Mouse (Mus musculus) midbrain, embryonic 15.5 days (tissue): Measurements from ENCODE around the gene Gnb2. TPM values are rescaled to one million over a fixed set of nuclear protein-coding genes. Genes with fewer than 3 reads are reported as not detected.

ENCODE experiments used
- ATAC-seq: fragments of 200-750 bp; cut with Nextera tagmentation; replicated peaks from 2 replicates; pipeline ENCODE4 v1.8.0; 2017; ENCODE audit warnings: moderate TSS enrichment
- H3K27ac ChIP-seq: fragments of 300-500 bp; sonication (generic); 2 replicates; pipeline ENCODE4 v1.5.1; 2015; ENCODE audit warnings: mild to moderate bottlenecking, inconsistent platforms
- H3K27me3 ChIP-seq: fragments of 300-500 bp; sonication (generic); replicated peaks from 2 replicates; pipeline ENCODE4 v1.6.1; 2015; ENCODE audit warnings: inconsistent platforms
- H3K36me3 ChIP-seq: fragments of 300-500 bp; sonication (generic); replicated peaks from 2 replicates; pipeline ENCODE4 v1.6.1; 2015; ENCODE audit warnings: inconsistent platforms
- H3K4me1 ChIP-seq: fragments of 300-500 bp; sonication (generic); 2 replicates; pipeline ENCODE4 v1.6.1; 2015; ENCODE audit warnings: inconsistent platforms
- H3K4me2 ChIP-seq: fragments of 300-500 bp; sonication (generic); 2 replicates; pipeline ENCODE4 v1.6.1; 2015; ENCODE audit warnings: inconsistent platforms, mild to moderate bottlenecking, moderate library complexity
- H3K4me3 ChIP-seq: fragments of 300-500 bp; sonication (generic); 2 replicates; pipeline ENCODE4 v1.5.1; 2015; ENCODE audit warnings: mild to moderate bottlenecking, inconsistent platforms
- H3K9ac ChIP-seq: fragments of 300-500 bp; sonication (generic); 2 replicates; pipeline ENCODE4 v1.6.1; 2015; ENCODE audit warnings: mild to moderate bottlenecking, inconsistent platforms
- H3K9me3 ChIP-seq: fragments of 300-500 bp; sonication (generic); 2 replicates; pipeline ENCODE4 v1.6.1; 2016; ENCODE audit warnings: inconsistent platforms
- WGBS: fragments of 180-500 bp; shearing (Covaris S2); methylation state at CpG from one replicate; pipeline ENCODE4 v1.1.7; 2015; ENCODE audit warnings: mixed read lengths; 5-methylcytosine and 5-hydroxymethylcytosine counted together
- microRNA-seq: library from miRNA; unstranded; fragments of <30 nt; microRNA quantifications from one replicate; pipeline ENCODE4, GENCODE M21; 2016
- polyA plus RNA-seq: library from polyadenylated mRNA; unstranded; fragments of >200 nt; fragmentation: Nextera tagmentation; extraction: Ambion mirVana; gene quantifications from 2 replicates; pipeline ENCODE4 v1.2.1, GENCODE M21; 2015

Gene Gnb2
- polyA plus RNA-seq, 1 experiment from 2014 or later, result 525 TPM

GRCm38 (mm10) chr5:137485071-137485850, 48.0 kb downstream of the Gnb2 start:
- peak overlapping the region; percentile 44 for H3K4me2 ChIP-seq
- no peaks in the 10 kb centered on the region for H3K9me3 ChIP-seq
- peak overlapping the region; percentile 18 for H3K4me3 ChIP-seq
- no peak overlapping the region for H3K9ac ChIP-seq
- 5% methylated on average over 30 of the region's 30 CpGs for WGBS
- no peak overlapping the region for H3K27ac ChIP-seq
- no peaks in the 10 kb centered on the region for H3K36me3 ChIP-seq
- no peak for ATAC-seq
- peaks cover 14% of the 10 kb centered on the region for H3K27me3 ChIP-seq
- H3K4me1 ChIP-seq, result peaks cover 10% of the 10 kb centered on the region

GRCm38 (mm10) chr5:137481897-137482296, 51.4 kb downstream of the Gnb2 start:
- H3K4me3 ChIP-seq, result no peak overlapping the region
- H3K27ac ChIP-seq, result no peak overlapping the region
- no peak for ATAC-seq
- H3K36me3 ChIP-seq, result no peaks in the 10 kb centered on the region
- no peaks in the 10 kb centered on the region for H3K9me3 ChIP-seq
- no peak overlapping the region for H3K9ac ChIP-seq
- 13% methylated on average over 8 of the region's 8 CpGs for WGBS
- peaks cover 10% of the 10 kb centered on the region for H3K4me1 ChIP-seq
- H3K4me2 ChIP-seq, result no peak overlapping the region
- peaks cover 14% of the 10 kb centered on the region for H3K27me3 ChIP-seq

- H3K9ac ChIP-seq, result no peak overlapping the region
- H3K36me3 ChIP-seq, result no peaks in the 10 kb centered on the region
- no peaks in the 10 kb centered on the region for H3K9me3 ChIP-seq
- no peak overlapping the region for H3K4me2 ChIP-seq
- peaks cover 10% of the 10 kb centered on the region for H3K4me1 ChIP-seq
- no peak overlapping the region for H3K4me3 ChIP-seq
- ATAC-seq, result no peak
- peaks cover 10% of the 10 kb centered on the region for H3K27me3 ChIP-seq
- no peak overlapping the region for H3K27ac ChIP-seq
Measured at GRCm38 (mm10) chr5:137481138-137481537, 52.2 kb downstream of the Gnb2 start.

Small RNA genes within 50 kb of the gene (microRNA-seq; reads per million reads assigned to microRNA genes)
- 1.5 reads per million for gene Mir6418

Other genes starting within 250 kb of the Gnb2 start
- 39.8 and 45.6 TPM in 2 replicates for gene Ache, start 246.0 kb downstream of the Gnb2 start, polyA plus RNA-seq
- gene Ufsp1, start 238.9 kb downstream of the Gnb2 start, polyA plus RNA-seq, result 18.2 and 18.7 TPM in 2 replicates
- gene Srrt, start 225.8 kb downstream of the Gnb2 start, polyA plus RNA-seq, result 106 and 107 TPM in 2 replicates
- gene Trip6, start 219.1 kb downstream of the Gnb2 start, polyA plus RNA-seq, result 14.7 and 19.1 TPM in 2 replicates
- gene Slc12a9, start 199.9 kb downstream of the Gnb2 start, polyA plus RNA-seq, result 27.7 and 29.5 TPM in 2 replicates
- gene Ephb4, start 183.4 kb downstream of the Gnb2 start, polyA plus RNA-seq, result 6.8 and 8.7 TPM in 2 replicates
- gene Zan, start 56.4 kb downstream of the Gnb2 start, polyA plus RNA-seq, result 0.50 and 0.51 TPM in 2 replicates
- 77.7 and 82.1 TPM in 2 replicates for gene Pop7, start 31.0 kb downstream of the Gnb2 start, polyA plus RNA-seq
- gene Gigyf1, start 15.0 kb downstream of the Gnb2 start, polyA plus RNA-seq, result 20.2 and 23.5 TPM in 2 replicates
- gene Epo, start 268 bp downstream of the Gnb2 start, polyA plus RNA-seq, result not detected in 2 replicates
- 339 and 342 TPM in 2 replicates for gene Actl6b, start 20.0 kb upstream of the Gnb2 start, polyA plus RNA-seq
- gene Tfr2, start 36.3 kb upstream of the Gnb2 start, polyA plus RNA-seq, result 6.2 and 7.9 TPM in 2 replicates
- gene Mospd3, start 67.5 kb upstream of the Gnb2 start, polyA plus RNA-seq, result 66.9 and 68.2 TPM in 2 replicates
- gene Pcolce, start 80.3 kb upstream of the Gnb2 start, polyA plus RNA-seq, result 15.1 and 16.7 TPM in 2 replicates
- 0.13 and 0.17 TPM in 2 replicates for gene Fbxo24, start 95.5 kb upstream of the Gnb2 start, polyA plus RNA-seq
- 18.8 and 19.1 TPM in 2 replicates for gene Lrch4, start 95.6 kb upstream of the Gnb2 start, polyA plus RNA-seq
- gene Gm20605, start 95.7 kb upstream of the Gnb2 start, polyA plus RNA-seq, result 11.3 and 11.8 TPM in 2 replicates
- gene Sap25, start 107.8 kb upstream of the Gnb2 start, polyA plus RNA-seq, result 4.8 and 6.8 TPM in 2 replicates
- gene Irs3, start 112.2 kb upstream of the Gnb2 start, polyA plus RNA-seq, result 0.09 and 0.17 TPM in 2 replicates
- gene Agfg2, start 151.2 kb upstream of the Gnb2 start, polyA plus RNA-seq, result 17.0 and 18.3 TPM in 2 replicates
- 58.6 and 61.2 TPM in 2 replicates for gene Nyap1, start 208.1 kb upstream of the Gnb2 start, polyA plus RNA-seq
- gene Tsc22d4, start 212.2 kb upstream of the Gnb2 start, polyA plus RNA-seq, result 58.0 and 59.8 TPM in 2 replicates
- 37.3 and 45.0 TPM in 2 replicates for gene Ppp1r35, start 245.3 kb upstream of the Gnb2 start, polyA plus RNA-seq